Mouse (Mus musculus) c-Kit-positive CD71-positive TER-119-positive erythroid progenitor cells, embryonic 14.5 days (primary cell): Measurements from ENCODE around the gene 4930535I16Rik.

ENCODE experiments used
- DNase-seq: peaks from one replicate; pipeline ENCODE4 v3.0.0-alpha.2; 2013; ENCODE audit warnings: low spot score

The 4930535I16Rik gene

DNA sequence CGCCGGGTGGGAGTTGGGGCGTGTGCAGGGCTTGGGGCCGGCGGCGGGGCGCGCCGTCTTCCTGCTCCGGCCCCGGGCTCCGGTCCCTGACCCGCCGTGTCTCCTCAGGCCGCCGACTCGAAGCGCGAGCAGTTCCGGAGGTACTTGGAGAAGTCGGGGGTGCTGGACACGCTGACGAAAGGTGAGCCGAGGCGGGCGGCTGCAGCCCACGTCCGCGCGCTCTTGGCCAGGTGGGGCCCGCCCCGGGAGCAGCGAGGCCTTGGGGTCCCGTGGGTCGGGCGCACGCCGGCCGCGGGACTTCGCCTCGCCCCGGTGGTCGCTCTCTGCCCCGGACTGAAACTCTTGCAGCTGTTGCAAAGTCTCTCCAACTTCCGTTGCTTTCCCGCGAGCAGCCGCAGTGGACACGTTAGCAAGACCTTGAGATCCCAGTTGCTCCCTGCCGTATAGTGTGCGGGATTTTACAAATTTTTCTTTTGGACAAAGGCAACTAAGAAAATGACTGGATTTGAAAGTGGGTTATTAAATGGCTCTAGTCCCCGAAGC lies 12.6 kb downstream of the 4930535I16Rik start:
- no peak for DNase-seq

DNA sequence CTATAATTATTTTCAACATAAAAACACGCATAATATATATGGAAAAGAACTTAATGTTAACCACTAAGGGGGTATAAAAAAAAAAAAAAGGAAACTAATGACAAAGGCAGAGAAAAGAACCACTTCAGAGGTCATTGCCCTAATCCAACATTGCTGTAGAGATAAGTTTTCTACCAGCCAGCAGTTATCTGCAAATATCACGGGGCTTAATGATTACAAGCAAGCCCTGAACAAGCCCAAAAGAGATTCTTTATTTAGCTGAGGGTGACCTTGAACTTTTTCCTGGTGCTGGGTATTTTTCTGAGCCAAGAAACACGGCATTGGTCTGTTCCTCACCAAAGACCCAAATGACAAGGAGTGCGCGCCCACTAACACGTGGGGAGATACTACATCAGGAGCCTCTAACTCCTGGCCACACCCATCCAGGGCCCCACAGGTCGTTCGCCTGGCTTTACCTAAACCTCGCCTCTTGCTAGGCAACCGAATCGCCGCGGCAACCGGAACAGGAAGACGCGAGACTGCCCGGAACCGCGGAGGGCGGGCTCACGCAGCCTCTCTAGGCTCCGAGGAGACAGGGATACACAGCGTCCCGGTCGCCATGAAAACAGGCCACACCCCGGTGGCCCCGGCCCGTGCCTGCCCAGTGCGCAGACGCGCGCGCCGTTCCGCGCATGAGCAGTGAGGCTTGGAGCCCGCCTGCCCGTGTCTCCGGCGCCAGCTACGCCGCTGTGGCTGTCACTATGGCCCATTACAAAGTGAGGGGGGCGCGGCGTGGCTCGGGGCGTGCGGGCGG lies 13.3 kb downstream of the 4930535I16Rik start, which contains the start of gene Mycbp:
Gene Mycbp (plus strand): TSS at position 500 of the 793 bp plus-strand sequence.
- DNase-seq: peak; percentile 96

DNA sequence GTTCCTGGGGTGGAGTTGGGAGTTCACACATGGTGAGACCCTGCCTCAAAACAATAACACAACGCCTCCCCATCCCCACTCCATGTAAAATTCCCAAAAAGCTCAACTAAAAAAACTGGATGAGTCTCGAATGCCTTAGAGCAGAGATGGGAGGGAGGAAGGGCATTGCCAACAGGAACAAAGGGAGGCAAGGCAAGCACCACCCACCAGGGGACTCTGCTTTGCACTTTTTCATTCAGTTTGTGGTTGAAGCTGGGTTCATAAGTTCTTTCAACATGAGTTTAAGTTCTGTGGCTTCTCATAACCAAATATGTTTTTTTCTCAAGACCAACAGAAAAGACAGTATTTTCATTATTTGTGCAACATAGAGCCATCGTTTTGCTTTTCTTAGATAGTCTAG lies 14.4 kb downstream of the 4930535I16Rik start:
- no peak for DNase-seq

DNA sequence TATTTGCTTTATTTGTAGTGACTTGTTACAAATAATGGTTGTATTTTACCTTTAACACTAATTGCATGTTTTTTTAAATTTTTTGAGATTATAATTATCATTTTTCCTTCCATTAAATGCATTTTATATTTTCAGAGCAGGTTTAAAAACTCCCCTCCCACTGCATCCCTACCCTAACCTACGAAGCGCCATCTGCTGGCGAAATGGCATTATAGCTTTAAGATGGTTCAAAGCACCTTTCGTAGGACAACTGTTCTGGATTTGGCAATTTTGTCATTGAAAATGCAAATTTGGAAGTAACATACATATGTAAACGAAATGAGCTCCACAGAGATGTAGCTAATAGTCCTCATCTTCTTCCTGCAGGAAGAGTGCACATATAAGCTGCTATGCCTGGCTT lies 19.1 kb downstream of the 4930535I16Rik start:
- DNase-seq: no peak

DNA sequence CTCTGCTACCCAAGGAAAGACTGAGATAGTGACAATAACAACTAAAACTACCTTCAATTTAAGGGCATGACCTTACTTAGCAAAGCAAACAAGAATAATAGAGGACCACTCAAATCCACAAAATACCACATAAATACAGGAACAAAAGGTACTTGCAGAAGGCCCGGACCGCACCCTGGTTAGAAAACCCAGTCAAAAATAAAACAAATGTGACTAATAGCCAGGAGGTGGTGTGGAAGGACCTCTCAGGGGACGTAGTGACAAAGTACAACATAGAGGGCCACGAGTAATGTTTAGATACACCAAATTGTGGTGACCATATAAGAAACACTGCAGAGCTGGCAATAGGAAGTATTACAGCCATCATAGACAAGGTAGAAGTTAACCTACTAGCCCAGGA lies 23.5 kb downstream of the 4930535I16Rik start:
- DNase-seq: no peak

DNA sequence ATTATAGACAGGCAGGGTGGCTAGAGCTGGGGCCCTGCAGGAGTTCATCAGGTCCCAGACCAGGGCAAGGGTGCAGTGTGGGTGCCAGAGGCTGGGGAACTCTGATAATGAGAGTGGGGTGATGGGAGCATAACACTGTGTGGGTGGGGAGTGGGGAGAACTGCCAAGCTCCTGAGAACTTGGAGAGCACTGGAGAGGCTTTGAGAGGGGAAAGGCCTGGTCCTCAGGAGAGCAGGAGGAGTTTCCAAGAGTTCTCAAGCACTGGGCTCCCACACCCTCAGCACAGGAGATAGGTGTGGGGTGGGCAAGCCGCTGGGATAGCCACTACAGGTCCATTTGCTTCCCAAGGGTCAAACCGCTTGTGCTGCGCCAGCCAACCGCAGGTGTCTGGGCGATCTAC lies 24.1 kb downstream of the 4930535I16Rik start:
- DNase-seq: no peak
